Mouse (Mus musculus) heart, adult 2 months (tissue): ENCODE measurements around the gene Best1.

Experiments
- CTCF ChIP-seq: fragments of 200-600 bp; IDR thresholded peaks from 2 replicates; pipeline ENCODE4 v1.8.1; 2022; ENCODE audit warnings: antibody characterized with exemption, mild to moderate bottlenecking, moderate library complexity
- POLR2A ChIP-seq: fragments of 200-500 bp; IDR thresholded peaks from 2 replicates; pipeline ENCODE4 v1.6.1; 2011; ENCODE audit warnings: mild to moderate bottlenecking, low read depth, low read length, control low read depth; ENCODE audit not compliant: insufficient read depth

GRCm38 (mm10) chr19:9939841-9940240, 61.6 kb downstream of the Best1 start:
- no peak for TF ChIP-seq CTCF
- no peak for TF ChIP-seq POLR2A
